Mouse (Mus musculus) kidney, embryonic 14.5 days (tissue): ENCODE results near the gene Adprm. TPM values are rescaled to one million over a fixed set of nuclear protein-coding genes. Genes with fewer than 3 reads are reported as not detected.
A peak's percentile ranks its signal among the peaks of the same experiment; 100 is the strongest.

Experiments
- ATAC-seq: fragments of 200-750 bp; cut with Nextera tagmentation; 2 replicates; pipeline ENCODE4 v1.8.0; 2017; ENCODE audit warnings: moderate number of reproducible peaks, mild to moderate bottlenecking, moderate TSS enrichment, moderate library complexity; ENCODE audit not compliant: low FRiP score, low TSS enrichment
- H3K27ac ChIP-seq: fragments of 300-500 bp; sonication (generic); 2 replicates; pipeline ENCODE4 v1.5.1; 2014; ENCODE audit warnings: low read depth, mild to moderate bottlenecking, low read length, moderate library complexity, mixed read lengths
- H3K27me3 ChIP-seq: fragments of 300-500 bp; sonication (generic); 2 replicates; pipeline ENCODE4 v1.6.1; 2014; ENCODE audit warnings: mild to moderate bottlenecking, low read length; ENCODE audit not compliant: control insufficient read depth, insufficient read depth
- H3K36me3 ChIP-seq: fragments of 300-500 bp; sonication (generic); 2 replicates; pipeline ENCODE4 v1.6.1; 2014; ENCODE audit warnings: low read length, mixed read lengths; ENCODE audit not compliant: control insufficient read depth, insufficient read depth
- H3K4me1 ChIP-seq: fragments of 300-500 bp; sonication (generic); 2 replicates; pipeline ENCODE4 v1.6.1; 2014; ENCODE audit warnings: low read length, mixed read lengths; ENCODE audit not compliant: control insufficient read depth, insufficient read depth
- H3K4me2 ChIP-seq: fragments of 300-500 bp; sonication (generic); replicated peaks from 2 replicates; pipeline ENCODE4 v1.6.1; 2014; ENCODE audit warnings: low read depth, mild to moderate bottlenecking, low read length
- H3K4me3 ChIP-seq: fragments of 300-500 bp; sonication (generic); 2 replicates; pipeline ENCODE4 v1.5.1; 2014; ENCODE audit warnings: mild to moderate bottlenecking, low read length
- H3K9ac ChIP-seq: fragments of 300-500 bp; sonication (generic); 2 replicates; pipeline ENCODE4 v1.6.1; 2014; ENCODE audit warnings: low read depth, mild to moderate bottlenecking, low read length, moderate library complexity
- H3K9me3 ChIP-seq: fragments of 300-500 bp; sonication (generic); 2 replicates; pipeline ENCODE4 v1.6.1; 2016; ENCODE audit warnings: low read length; ENCODE audit not compliant: control insufficient read depth
- WGBS: fragments of 180-500 bp; shearing (Covaris S2); extraction: QIAGEN DNeasy Blood & Tissue Kit; methylation state at CpG from one replicate; pipeline ENCODE4 v1.1.7; 2014; 5-methylcytosine and 5-hydroxymethylcytosine counted together
- polyA plus RNA-seq: library from polyadenylated mRNA; unstranded; fragments of >200 nt; fragmentation: Nextera tagmentation; extraction: Ambion mirVana; gene quantifications from 2 replicates; pipeline ENCODE4 v1.2.1, GENCODE M21; 2014

The Adprm gene
- polyA plus RNA-seq, 1 experiment from 2014 or later: 27.7 TPM

- Histone ChIP-seq H3K27ac (no peak overlapping the region), H3K9me3 (no peaks in the 10 kb centered on the region), H3K4me2 (no peak overlapping the region), H3K4me1 (no peaks in the 10 kb centered on the region), H3K27me3 (no peaks in the 10 kb centered on the region), H3K4me3 (no peak overlapping the region), H3K9ac (no peak overlapping the region), H3K36me3 (peaks cover 71% of the 10 kb centered on the region)
- WGBS: 92% methylated on average over 3 of the region's 3 CpGs
- no peak for ATAC-seq
Observed at GRCm38 (mm10) chr11:67062726-67063125, 10.3 kb upstream of the Adprm start.

- no peak overlapping the region for H3K4me3 ChIP-seq
- H3K27ac ChIP-seq: no peak overlapping the region
- no peaks in the 10 kb centered on the region for H3K27me3 ChIP-seq
- H3K4me1 ChIP-seq: no peaks in the 10 kb centered on the region
- peaks cover 81% of the 10 kb centered on the region for H3K36me3 ChIP-seq
- H3K9ac ChIP-seq: no peak overlapping the region
- no peak overlapping the region for H3K4me2 ChIP-seq
- H3K9me3 ChIP-seq: no peaks in the 10 kb centered on the region
- no peak for ATAC-seq
- WGBS: 97% methylated on average over 2 of the region's 2 CpGs
Observed at GRCm38 (mm10) chr11:67061311-67061710, 8.9 kb upstream of the Adprm start.

DNA sequence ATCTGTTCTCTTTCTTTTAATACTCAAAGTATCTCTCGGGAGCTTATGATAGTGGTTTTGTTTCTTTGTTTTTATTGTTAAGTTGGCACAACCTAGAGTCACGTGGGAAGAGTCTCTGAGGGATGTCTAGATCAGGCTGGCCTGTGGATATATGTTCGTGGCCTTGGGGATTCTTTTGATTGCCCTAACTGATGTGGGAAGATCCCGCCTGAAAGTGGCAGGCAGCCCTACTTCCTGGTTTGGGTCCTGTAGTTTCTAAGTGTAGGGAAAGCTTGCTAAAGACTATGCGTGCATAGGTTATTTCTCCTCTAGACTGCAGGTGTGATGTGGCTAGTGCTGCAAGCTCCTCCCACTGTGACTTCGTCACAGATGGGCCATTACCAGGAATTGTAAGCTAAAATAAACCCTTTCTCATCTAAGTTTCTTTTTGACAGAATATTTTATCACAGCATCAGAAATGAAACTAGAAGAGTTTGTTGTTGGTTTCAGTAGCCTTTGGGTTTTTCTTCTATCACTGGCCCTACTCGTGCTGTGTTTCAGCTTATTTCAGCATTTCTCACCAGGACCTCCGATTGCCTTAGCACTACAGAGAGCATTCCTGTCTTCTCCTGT lies 2.5 kb upstream of the Adprm start:
- WGBS: 93% methylated on average over 8 of the region's 8 CpGs
- Histone ChIP-seq H3K27me3 (no peaks in the 10 kb centered on the region), H3K4me1 (peaks cover 11% of the 10 kb centered on the region; the same call in 1 of the 2 replicates), H3K27ac (no peak overlapping the region), H3K36me3 (peaks cover 38% of the 10 kb centered on the region), H3K4me3 (no peak overlapping the region), H3K9ac (no peak overlapping the region), H3K4me2 (no peak overlapping the region), H3K9me3 (no peaks in the 10 kb centered on the region)
- no peak for ATAC-seq

GRCm38 (mm10) chr11:67051676-67052320 lies 596 bp downstream of the Adprm start:
- Histone ChIP-seq H3K36me3 (peaks cover 13% of the 10 kb centered on the region), H3K27me3 (no peaks in the 10 kb centered on the region), H3K4me2 (peak overlapping the region; percentile 64), H3K9ac (peak overlapping the region; percentile 81), H3K4me1 (peaks cover 11% of the 10 kb centered on the region; the same call in 1 of the 2 replicates), H3K4me3 (peak overlapping the region; percentile 91), H3K27ac (peak overlapping the region; percentile 71; the same call in 1 of the 2 replicates), H3K9me3 (no peaks in the 10 kb centered on the region)
- 7% methylated on average over 16 of the region's 16 CpGs for WGBS
- peak; percentile 56 for ATAC-seq

DNA sequence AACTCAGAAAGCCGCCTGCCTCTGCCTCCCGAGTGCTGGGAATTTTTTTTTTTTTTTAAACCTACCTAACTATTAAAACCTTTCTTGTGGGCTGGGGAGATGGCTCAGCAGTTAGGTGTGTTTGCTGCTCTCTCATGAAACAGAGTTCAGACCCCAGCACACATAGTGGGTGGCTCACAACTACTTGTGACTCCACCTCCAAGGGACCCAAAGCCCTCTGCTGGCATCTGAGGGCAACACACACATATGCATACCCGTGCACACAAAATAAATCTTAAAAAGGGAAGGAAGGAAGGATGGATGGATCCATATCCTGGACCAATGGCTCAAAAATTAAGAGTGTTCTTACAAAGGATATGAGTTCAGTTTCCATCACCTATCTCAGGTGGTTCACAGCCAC lies 3.1 kb downstream of the Adprm start:
- no peak overlapping the region for H3K4me2 ChIP-seq
- no peak for ATAC-seq
- H3K4me3 ChIP-seq: no peak overlapping the region
- peaks cover 11% of the 10 kb centered on the region; the same call in 1 of the 2 replicates for H3K4me1 ChIP-seq
- WGBS: 92% methylated on average over 3 of the region's 3 CpGs
- no peak overlapping the region for H3K27ac ChIP-seq
- no peaks in the 10 kb centered on the region for H3K9me3 ChIP-seq
- no peaks in the 10 kb centered on the region for H3K27me3 ChIP-seq
- no peaks in the 10 kb centered on the region; the same call in 1 of the 2 replicates for H3K36me3 ChIP-seq
- no peak overlapping the region for H3K9ac ChIP-seq

DNA sequence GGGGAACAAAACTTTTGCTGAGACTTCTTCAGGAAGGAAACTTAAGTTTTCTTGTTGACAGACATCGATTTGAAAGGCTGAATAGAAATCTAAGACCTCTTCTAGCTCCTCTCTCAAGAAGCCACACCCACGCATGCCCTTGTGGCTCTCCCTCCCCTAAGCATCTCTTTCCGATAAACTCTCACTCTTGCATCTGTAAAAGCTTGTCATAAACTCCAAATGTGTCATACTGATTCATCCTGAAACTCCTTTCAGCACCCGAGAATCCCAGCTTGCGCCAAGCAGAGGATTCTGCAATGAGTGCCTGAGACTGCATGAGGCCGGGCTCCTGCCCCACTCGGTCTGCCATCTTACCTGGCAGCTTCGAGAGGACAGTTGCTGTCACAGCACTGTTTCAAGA lies 3.9 kb downstream of the Adprm start:
- H3K9ac ChIP-seq: no peak overlapping the region
- WGBS: 88% methylated on average over 8 of the region's 8 CpGs
- ATAC-seq: no peak

GRCm38 (mm10) chr11:67047199-67047598 lies 5.2 kb downstream of the Adprm start:
- no peak overlapping the region for H3K4me2 ChIP-seq
- WGBS: 92% methylated on average over 5 of the region's 5 CpGs
- no peak overlapping the region for H3K9ac ChIP-seq
- H3K4me1 ChIP-seq: no peaks in the 10 kb centered on the region; the same call in 1 of the 2 replicates
- no peak overlapping the region for H3K4me3 ChIP-seq
- no peak overlapping the region for H3K27ac ChIP-seq
- no peaks in the 10 kb centered on the region; the same call in 1 of the 2 replicates for H3K36me3 ChIP-seq
- no peaks in the 10 kb centered on the region for H3K9me3 ChIP-seq
- ATAC-seq: no peak
- no peaks in the 10 kb centered on the region for H3K27me3 ChIP-seq

More for the DNA sequence above, 3.9 kb downstream of the Adprm start:
- peaks cover 5% of the 10 kb centered on the region; the same call in 1 of the 2 replicates for H3K4me1 ChIP-seq
- no peak overlapping the region for H3K4me2 ChIP-seq
- H3K36me3 ChIP-seq: no peaks in the 10 kb centered on the region; the same call in 1 of the 2 replicates
- no peak overlapping the region for H3K27ac ChIP-seq
- H3K27me3 ChIP-seq: no peaks in the 10 kb centered on the region
- no peaks in the 10 kb centered on the region for H3K9me3 ChIP-seq
- no peak overlapping the region for H3K4me3 ChIP-seq

DNA sequence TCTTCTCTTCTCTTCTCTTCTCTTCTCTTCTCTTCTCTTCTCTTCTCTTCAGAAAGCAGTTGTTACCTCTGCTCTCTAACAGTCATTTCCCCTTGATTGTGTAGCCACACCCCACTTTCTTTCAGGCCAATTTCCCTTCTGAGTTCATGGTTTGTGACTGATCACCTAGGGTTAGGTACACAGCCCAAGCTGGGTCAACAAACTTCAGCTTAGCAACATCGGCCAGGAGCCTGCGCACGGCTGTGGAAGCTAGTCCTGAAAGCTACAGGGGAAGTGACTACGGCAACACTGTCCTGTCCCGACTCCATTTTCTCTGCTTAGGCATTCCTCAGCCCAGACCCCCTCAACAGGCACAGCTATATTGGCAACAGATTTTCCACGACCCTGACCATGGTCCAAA lies 7.4 kb downstream of the Adprm start:
- no peak overlapping the region for H3K27ac ChIP-seq
- WGBS: 57% methylated on average over 6 of the region's 6 CpGs

DNA sequence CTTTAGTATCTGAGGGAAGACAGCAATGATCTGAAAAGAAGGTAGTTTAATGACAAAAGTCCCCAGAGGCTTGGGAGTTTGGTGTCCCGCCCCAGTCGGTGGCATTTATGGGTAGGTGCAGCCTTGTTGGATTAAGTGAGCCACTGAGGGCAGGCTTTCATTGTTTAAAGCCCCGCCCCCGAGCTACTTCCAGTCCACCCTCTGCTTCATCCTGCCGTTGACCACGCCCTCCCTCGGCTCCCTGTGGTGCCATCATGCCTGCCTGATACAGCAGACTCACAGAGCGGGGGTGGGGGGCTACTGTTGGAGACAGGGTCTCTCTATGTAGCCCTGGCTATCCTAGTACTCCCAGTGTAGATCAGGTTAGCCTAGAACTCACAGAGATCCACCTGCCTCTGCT lies 9.4 kb downstream of the Adprm start:
- Histone ChIP-seq H3K27me3 (no peaks in the 10 kb centered on the region), H3K27ac (no peak overlapping the region), H3K4me3 (no peak overlapping the region), H3K36me3 (peaks cover 36% of the 10 kb centered on the region), H3K9ac (no peak overlapping the region), H3K4me1 (no peaks in the 10 kb centered on the region), H3K4me2 (no peak overlapping the region), H3K9me3 (no peaks in the 10 kb centered on the region)
- WGBS: 52% methylated on average over 8 of the region's 8 CpGs
- no peak for ATAC-seq

More for the DNA sequence above, 7.4 kb downstream of the Adprm start:
- Histone ChIP-seq H3K36me3 (peaks cover 18% of the 10 kb centered on the region), H3K9ac (no peak overlapping the region), H3K9me3 (no peaks in the 10 kb centered on the region), H3K4me2 (no peak overlapping the region), H3K4me3 (no peak overlapping the region), H3K27me3 (no peaks in the 10 kb centered on the region), H3K4me1 (no peaks in the 10 kb centered on the region)
- ATAC-seq: no peak
